Mouse (Mus musculus): ENCODE measurements around the gene Vmn1r24. TPM values are rescaled to one million over a fixed set of nuclear protein-coding genes. Genes with fewer than 3 reads are reported as not detected.

Gene Vmn1r24
- polyA plus RNA-seq (2012; rRNA removed) = not detected in 2 replicates

GRCm38 (mm10) chr6:57961403-57961802, at the start of gene Vmn1r24:
TSS of gene Vmn1r24 (minus strand) at chr6:57961503.

DNA sequence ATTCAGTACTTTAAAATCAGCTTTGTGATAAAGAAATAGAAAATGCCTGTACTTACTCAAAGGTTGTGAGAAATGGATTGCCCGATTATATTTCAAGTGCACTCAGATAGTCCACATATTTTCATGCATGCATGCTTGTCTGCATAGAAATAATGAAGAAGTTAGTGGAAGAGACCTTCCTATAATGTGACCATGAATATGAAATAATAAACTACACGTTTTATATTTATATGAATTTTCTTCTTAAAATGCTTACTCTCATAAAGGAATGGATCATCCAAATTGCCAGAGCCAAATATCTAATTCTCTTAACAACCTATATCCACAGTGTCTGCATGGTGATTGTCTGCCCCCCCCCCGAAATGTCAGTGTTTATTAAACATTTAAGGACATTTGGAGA, 19.4 kb upstream of the Vmn1r24 start, which contains the start of gene Vmn1r25:
TSS of gene Vmn1r25 (minus strand) at position 101 of the 400 bp plus-strand sequence.

GRCm38 (mm10) chr6:57926738-57927137, 34.6 kb downstream of the Vmn1r24 start, which contains the start of gene Vmn1r23:
TSS of gene Vmn1r23 (minus strand) at chr6:57926838.

DNA sequence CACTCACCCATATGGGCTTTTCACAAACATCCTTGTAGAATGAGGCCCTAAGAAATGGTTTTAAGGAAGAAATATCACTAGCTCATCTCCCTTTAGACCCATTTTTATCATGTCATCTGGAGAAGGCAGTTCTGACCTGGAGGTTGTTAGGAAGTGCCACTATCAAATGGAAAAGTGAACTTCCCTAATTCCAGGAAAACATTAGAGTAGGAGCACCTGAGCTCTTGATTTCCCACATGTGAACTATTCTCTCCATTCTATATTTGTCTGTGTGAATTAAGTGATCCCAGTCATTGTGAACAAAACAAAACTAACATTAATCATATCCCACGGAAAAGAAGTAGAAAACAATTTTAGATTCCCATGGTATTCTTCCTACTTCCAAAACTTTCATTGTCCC, 53.4 kb downstream of the Vmn1r24 start, which contains the start of gene Vmn1r22:
TSS of gene Vmn1r22 (minus strand) at position 101 of the 400 bp plus-strand sequence.

Other genes with a start within 250 kb of the Vmn1r24 start
- gene Vopp1, start 136.3 kb downstream of the Vmn1r24 start, polyA plus RNA-seq (2012; rRNA removed) = 27.7 and 33.2 TPM in 2 replicates
- not detected in 2 replicates for gene Vmn1r21, start 111.2 kb downstream of the Vmn1r24 start, polyA plus RNA-seq (2012; rRNA removed)
- not detected in 2 replicates for gene Vmn1r22, start 53.5 kb downstream of the Vmn1r24 start, polyA plus RNA-seq (2012; rRNA removed)
- gene Vmn1r23, start 34.7 kb downstream of the Vmn1r24 start, polyA plus RNA-seq (2012; rRNA removed) = not detected in 2 replicates
- gene Vmn1r25, start 19.3 kb upstream of the Vmn1r24 start, polyA plus RNA-seq (2012; rRNA removed) = not detected in 2 replicates
- not detected in 2 replicates for gene Vmn1r26, start 53.7 kb upstream of the Vmn1r24 start, polyA plus RNA-seq (2012; rRNA removed)